Mouse (Mus musculus): ENCODE results near the gene Elp6.

GRCm38 (mm10) chr9:110342008-110342407, 37.0 kb downstream of the Elp6 start:
- TF ChIP-seq CTCF (IDR thresholded peaks at IDR 0.05; ENCODE audit: low read depth, low read length) = no peak
- TF ChIP-seq EP300 (IDR thresholded peaks at IDR 0.05; ENCODE audit: insufficient read depth, low read depth, low read length) = no peak
- no peak for TF ChIP-seq POLR2A (IDR thresholded peaks at IDR 0.05; ENCODE audit: insufficient read depth, low read length)
